ENCODE assay signal across 8 mouse cellular contexts in genomic region chr11:8624179-8624886, GRCm38 (mm10). TPM values are rescaled to one million over a fixed set of nuclear protein-coding genes. Genes with fewer than 3 reads are reported as not detected.
DNase-seq lines count a peak whose midpoint lies in the region; ATAC-seq lines count a peak whose summit lies in the region.

No protein-coding gene starts in this region.

- under 1% methylated on average over 74 of the region's 74 CpGs for WGBS in lung, embryonic 15.5 days
- under 1% methylated on average over 71 of the region's 74 CpGs for WGBS in embryonic facial prominence, embryonic 11.5 days
- under 1% methylated on average over 74 of the region's 74 CpGs for WGBS in heart, embryonic 12.5 days
- 2% methylated on average over 74 of the region's 74 CpGs for WGBS in liver, embryonic 15.5 days (ENCODE audit: insufficient replicate concordance)

- H3K9ac ChIP-seq in lung, embryonic 15.5 days, result peak overlapping the region; percentile 63
- H3K9ac ChIP-seq in embryonic facial prominence, embryonic 11.5 days (replicated peaks; ENCODE audit: low read length), result peak overlapping the region; percentile 86
- H3K9ac ChIP-seq in heart, embryonic 12.5 days, result peak overlapping the region; percentile 93
- H3K9ac ChIP-seq in liver, embryonic 15.5 days, result no peak overlapping the region

- peaks cover 54% of the 10 kb centered on the region for H3K4me1 ChIP-seq in lung, embryonic 15.5 days
- H3K4me1 ChIP-seq in embryonic facial prominence, embryonic 11.5 days (ENCODE audit: control insufficient read depth, insufficient read depth, low read length), result peaks cover 3% of the 10 kb centered on the region
- H3K4me1 ChIP-seq in heart, embryonic 12.5 days (replicated peaks), result peaks cover 34% of the 10 kb centered on the region
- H3K4me1 ChIP-seq in liver, embryonic 15.5 days (replicated peaks), result peaks cover 18% of the 10 kb centered on the region

- H3K9me3 ChIP-seq in lung, embryonic 15.5 days, result no peaks in the 10 kb centered on the region
- no peaks in the 10 kb centered on the region for H3K9me3 ChIP-seq in embryonic facial prominence, embryonic 11.5 days (replicated peaks; ENCODE audit: control insufficient read depth, low read length)
- no peaks in the 10 kb centered on the region for H3K9me3 ChIP-seq in heart, embryonic 12.5 days (replicated peaks)
- H3K9me3 ChIP-seq in liver, embryonic 15.5 days (replicated peaks), result no peaks in the 10 kb centered on the region

- no peaks in the 10 kb centered on the region for H3K27me3 ChIP-seq in lung, embryonic 15.5 days
- H3K27me3 ChIP-seq in embryonic facial prominence, embryonic 11.5 days (ENCODE audit: control insufficient read depth, insufficient read depth, low read length), result no peaks in the 10 kb centered on the region
- H3K27me3 ChIP-seq in heart, embryonic 12.5 days (replicated peaks), result peaks cover 8% of the 10 kb centered on the region; the same call in 1 of the 2 replicates
- H3K27me3 ChIP-seq in liver, embryonic 15.5 days, result peaks cover 42% of the 10 kb centered on the region

- H3K36me3 ChIP-seq in lung, embryonic 15.5 days, result no peaks in the 10 kb centered on the region
- H3K36me3 ChIP-seq in embryonic facial prominence, embryonic 11.5 days (replicated peaks; ENCODE audit: control insufficient read depth, insufficient read depth, low read depth, low read length), result no peaks in the 10 kb centered on the region
- no peaks in the 10 kb centered on the region for H3K36me3 ChIP-seq in heart, embryonic 12.5 days
- no peaks in the 10 kb centered on the region for H3K36me3 ChIP-seq in liver, embryonic 15.5 days (replicated peaks)

- ATAC-seq in lung, embryonic 15.5 days (ENCODE audit: borderline replicate concordance, extremely low read depth, low FRiP score, low TSS enrichment), result peak; percentile 64
- peak; percentile 86 for ATAC-seq in embryonic facial prominence, embryonic 11.5 days (replicated peaks; ENCODE audit: insufficient number of reproducible peaks, low FRiP score, low TSS enrichment, low read depth)
- peak; percentile 60 for ATAC-seq in heart, embryonic 12.5 days (ENCODE audit: insufficient number of reproducible peaks, low FRiP score)
- peak; percentile 30 for ATAC-seq in liver, embryonic 15.5 days (ENCODE audit: insufficient read depth)

- DNase-seq in lung, postnatal 14 days, result no peak
- peak; percentile 89 for DNase-seq in embryonic facial prominence, embryonic 11.5 days (ENCODE audit: low spot score)
- peak; percentile 70 to 81 for DNase-seq in kidney, postnatal 4 days
- DNase-seq in retina, embryonic 14.5 days (ENCODE audit: low spot score), result peak; percentile 70
- no peak for DNase-seq in c-Kit-positive CD71-positive TER-119-positive erythroid progenitor cells, embryonic 14.5 days (ENCODE audit: low spot score)

- peak overlapping the region; percentile 65 for H3K4me3 ChIP-seq in lung, embryonic 15.5 days
- peak overlapping the region; percentile 77 for H3K4me3 ChIP-seq in embryonic facial prominence, embryonic 11.5 days (ENCODE audit: low read depth, low read length)
- peak overlapping the region; percentile 78 for H3K4me3 ChIP-seq in heart, embryonic 12.5 days
- H3K4me3 ChIP-seq in liver, embryonic 15.5 days (replicated peaks), result peak overlapping the region; percentile 56

- H3K4me2 ChIP-seq in lung, embryonic 15.5 days, result peak overlapping the region; percentile 99
- H3K4me2 ChIP-seq in embryonic facial prominence, embryonic 11.5 days (ENCODE audit: low read depth, low read length), result peak overlapping the region; percentile 90
- H3K4me2 ChIP-seq in heart, embryonic 12.5 days, result peak overlapping the region; percentile 100
- H3K4me2 ChIP-seq in liver, embryonic 15.5 days, result peak overlapping the region; percentile 77

- H3K27ac ChIP-seq in lung, embryonic 15.5 days, result peak overlapping the region; percentile 34
- peak overlapping the region; percentile 93 for H3K27ac ChIP-seq in embryonic facial prominence, embryonic 11.5 days (replicated peaks; ENCODE audit: low read depth, low read length)
- 0 out of 2 replicates have a peak overlapping the region, but pooled peaks have one; percentile 1 for H3K27ac ChIP-seq in heart, embryonic 12.5 days (ENCODE audit: poor library complexity, severe bottlenecking)
- H3K27ac ChIP-seq in liver, embryonic 15.5 days (replicated peaks), result no peak overlapping the region

RNA-seq across cellular contexts. Expression of gene Tns3, which starts 40.0 kb away (rescaled TPM):
- 48.5 and 55.9 TPM in 2 replicates for polyA plus RNA-seq in lung, embryonic 15.5 days (2015; fragmentation: Nextera tagmentation; extraction: Ambion mirVana)
- polyA plus RNA-seq in embryonic facial prominence, embryonic 11.5 days (2014; fragmentation: Nextera tagmentation; extraction: Ambion mirVana), result 14.9 and 15.6 TPM in 2 replicates
- 16.7 and 17.6 TPM in 2 replicates for polyA plus RNA-seq in heart, embryonic 12.5 days (2016; fragmentation: Nextera tagmentation; extraction: Ambion mirVana)
- polyA plus RNA-seq in liver, embryonic 15.5 days (2015; fragmentation: Nextera tagmentation; extraction: Ambion mirVana), result 3.4 and 3.8 TPM in 2 replicates

Comparison
In these comparisons a context has a peak if more than half of its experiments do, and no peak if none do; other contexts are left out.
1. ATAC-seq: peak in every context shown above with its lines; median percentile 86 in embryonic facial prominence, embryonic 11.5 days; 64 in lung, embryonic 15.5 days; 60 in heart, embryonic 12.5 days; 30 in liver, embryonic 15.5 days.
2. DNase-seq: peak in embryonic facial prominence, embryonic 11.5 days (single experiment), kidney, postnatal 4 days (2 of 2) and retina, embryonic 14.5 days (single experiment); none in lung, postnatal 14 days (single experiment) and c-Kit-positive CD71-positive TER-119-positive erythroid progenitor cells, embryonic 14.5 days (single experiment).
3. Peak in every context shown above with its lines, with median percentiles within 50 percentile points of each other: H3K4me2 ChIP-seq and H3K4me3 ChIP-seq.